Mouse (Mus musculus): Measurements from ENCODE around the gene Syngap1.
A peak's percentile ranks its signal among the peaks of the same experiment; 100 is the strongest.
"Not testable (repeated sequence)": the region's sequence is repeated elsewhere in the genome, so short reads cannot be mapped to it uniquely, and the experiment has no call there.

Gene Syngap1

GRCm38 (mm10) chr17:26953726-26954125 lies 12.7 kb downstream of the Syngap1 start:
- no peak for DNase-seq (ENCODE audit: low spot score in 2 of 2)

- no peak for DNase-seq (ENCODE audit: low spot score in 2 of 2)
Measured at GRCm38 (mm10) chr17:26956309-26956708, 15.3 kb downstream of the Syngap1 start.

GRCm38 (mm10) chr17:26956895-26957294 lies 15.8 kb downstream of the Syngap1 start:
- DNase-seq (ENCODE audit: low spot score in 2 of 2): no peak

GRCm38 (mm10) chr17:26957872-26958271 lies 16.8 kb downstream of the Syngap1 start:
- no peak for DNase-seq (ENCODE audit: low spot score in 2 of 2)

- DNase-seq (ENCODE audit: low spot score in 2 of 2): no peak
Measured at GRCm38 (mm10) chr17:26958880-26959279, 17.8 kb downstream of the Syngap1 start.

- DNase-seq (ENCODE audit: low spot score in 2 of 2): no peak
Measured at GRCm38 (mm10) chr17:26959815-26960214, 18.8 kb downstream of the Syngap1 start.

- no peak for DNase-seq (ENCODE audit: low spot score in 2 of 2)
Measured at GRCm38 (mm10) chr17:26961572-26962240, 20.7 kb downstream of the Syngap1 start.

- no peak for DNase-seq (ENCODE audit: low spot score in 2 of 2)
Measured at GRCm38 (mm10) chr17:26966993-26967392, 25.9 kb downstream of the Syngap1 start.

GRCm38 (mm10) chr17:26967477-26967876 lies 26.4 kb downstream of the Syngap1 start:
- no peak for DNase-seq (ENCODE audit: low spot score in 2 of 2)

GRCm38 (mm10) chr17:26968200-26968611 lies 27.2 kb downstream of the Syngap1 start:
- no peak for DNase-seq (ENCODE audit: low spot score in 2 of 2)

GRCm38 (mm10) chr17:26969257-26969656 lies 28.2 kb downstream of the Syngap1 start:
- DNase-seq (ENCODE audit: low spot score in 2 of 2): no peak

- DNase-seq (ENCODE audit: low spot score in 2 of 2): no peak
Measured at GRCm38 (mm10) chr17:26970221-26970620, 29.2 kb downstream of the Syngap1 start.

GRCm38 (mm10) chr17:26971247-26971905 lies 30.3 kb downstream of the Syngap1 start:
- DNase-seq (ENCODE audit: low spot score in 2 of 2): no peak

- DNase-seq (ENCODE audit: low spot score in 2 of 2): no peak
Measured at GRCm38 (mm10) chr17:26972107-26972506, 31.1 kb downstream of the Syngap1 start.

GRCm38 (mm10) chr17:26972703-26973574 lies 31.9 kb downstream of the Syngap1 start, which contains the start of gene Zbtb9:
Gene Zbtb9, plus strand, starts transcription at chr17:26973167.
- peak; percentile 93 to 96 for DNase-seq (ENCODE audit: low spot score in 2 of 2)

GRCm38 (mm10) chr17:26974547-26974946 lies 33.5 kb downstream of the Syngap1 start:
- no peak for DNase-seq (ENCODE audit: low spot score in 2 of 2)

GRCm38 (mm10) chr17:26975415-26975814 lies 34.4 kb downstream of the Syngap1 start:
- DNase-seq (ENCODE audit: low spot score in 2 of 2): no peak

- not testable (repeated sequence) for DNase-seq (ENCODE audit: low spot score in 2 of 2)
Measured at GRCm38 (mm10) chr17:26977354-26977753, 36.3 kb downstream of the Syngap1 start.

GRCm38 (mm10) chr17:26979426-26979825 lies 38.4 kb downstream of the Syngap1 start:
- DNase-seq (ENCODE audit: low spot score in 2 of 2): no peak

GRCm38 (mm10) chr17:26981050-26981449 lies 40.0 kb downstream of the Syngap1 start:
- no peak for DNase-seq (ENCODE audit: low spot score in 2 of 2)

- no peak for DNase-seq (ENCODE audit: low spot score in 2 of 2)
Measured at GRCm38 (mm10) chr17:26983382-26983781, 42.3 kb downstream of the Syngap1 start.

- no peak for DNase-seq (ENCODE audit: low spot score in 2 of 2)
Measured at GRCm38 (mm10) chr17:26985503-26986179, 44.6 kb downstream of the Syngap1 start.
